Mouse (Mus musculus): ENCODE data around the gene Gpt2.

- TF ChIP-seq CTCF (IDR thresholded peaks at IDR 0.05; ENCODE audit: low read depth), result no peak
- no peak for TF ChIP-seq EP300 (IDR thresholded peaks at IDR 0.05; ENCODE audit: low read depth)
Observed at GRCm38 (mm10) chr8:85482427-85482826, 9.9 kb upstream of the Gpt2 start.

All from liver, embryonic 14.5 days (tissue).